Mouse (Mus musculus) ovary, postnatal 36 days (tissue): ENCODE data around the gene Enkd1.

Source experiments
- DNase-seq: peaks from one replicate; pipeline ENCODE4 v3.0.0; 2022; ENCODE audit warnings: low spot score, mixed read lengths

The Enkd1 gene

DNA sequence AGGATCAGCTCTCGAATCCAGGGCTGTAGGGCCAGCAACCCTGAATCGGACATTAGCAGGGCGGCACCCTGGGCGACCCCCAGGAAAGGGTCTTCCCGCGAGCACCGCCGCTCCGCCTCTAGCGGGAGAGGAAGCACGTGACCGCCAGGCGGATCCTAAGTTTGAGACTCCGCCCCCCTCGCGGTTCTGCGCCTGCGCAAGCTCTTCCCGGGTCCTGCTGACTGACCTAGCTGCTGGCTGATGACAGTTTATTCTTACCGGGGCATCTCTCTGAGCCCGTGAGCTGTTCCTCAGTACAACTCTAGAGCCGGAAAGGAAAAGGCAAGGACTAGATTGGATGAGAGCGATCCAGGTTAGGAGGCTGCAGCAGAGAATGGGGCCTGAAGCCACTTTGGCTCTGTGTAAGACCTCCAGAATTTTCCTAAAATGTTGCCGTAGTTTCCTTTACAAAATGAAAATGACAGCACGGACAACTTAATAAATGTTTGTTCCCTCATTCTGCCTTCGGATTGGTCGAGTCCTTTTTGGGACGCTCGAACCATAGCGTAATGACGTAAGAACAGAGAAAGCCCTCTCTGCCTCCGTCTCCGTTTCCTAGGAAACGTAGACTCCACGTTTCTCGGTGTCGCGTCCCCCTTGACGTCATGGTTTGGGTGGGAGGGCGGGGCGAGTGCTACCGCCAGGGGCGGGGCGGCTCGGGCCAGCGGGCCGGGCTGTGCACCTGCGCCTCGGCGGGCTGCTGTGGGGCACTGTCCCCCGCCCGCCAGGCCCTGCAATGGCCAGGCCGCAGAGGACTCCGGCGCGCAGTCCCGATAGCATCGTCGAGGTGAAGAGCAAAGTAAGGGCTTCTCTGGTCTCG is 6.8 kb downstream of the Enkd1 start, which contains the start of the genes Acd and Pard6a:
Gene Acd (minus strand): TSS at position 137 of the 859 bp plus-strand sequence.
Gene Pard6a (plus strand): TSS at position 183 of the 859 bp plus-strand sequence.
- DNase-seq = peak; percentile 96

DNA sequence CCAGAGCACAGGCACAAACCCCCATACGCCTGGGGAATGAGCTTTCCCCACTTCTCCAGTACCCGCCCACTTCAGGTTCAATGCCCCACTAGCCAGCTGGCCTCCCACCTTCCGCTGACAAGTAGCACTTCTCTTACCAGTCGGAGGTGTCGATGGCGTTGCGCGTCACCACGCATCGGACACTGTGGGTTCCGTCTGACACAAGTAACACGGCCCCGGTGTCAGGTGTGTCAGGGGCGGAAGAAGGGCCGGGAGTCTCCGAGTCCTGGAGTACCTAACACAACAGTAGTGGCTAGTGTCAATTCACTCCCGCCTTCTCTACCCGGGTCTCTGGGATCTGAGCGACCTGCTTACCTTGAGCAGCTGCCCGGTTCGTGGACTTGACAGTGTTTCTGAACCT is 7.4 kb downstream of the Enkd1 start:
- DNase-seq = no peak

DNA sequence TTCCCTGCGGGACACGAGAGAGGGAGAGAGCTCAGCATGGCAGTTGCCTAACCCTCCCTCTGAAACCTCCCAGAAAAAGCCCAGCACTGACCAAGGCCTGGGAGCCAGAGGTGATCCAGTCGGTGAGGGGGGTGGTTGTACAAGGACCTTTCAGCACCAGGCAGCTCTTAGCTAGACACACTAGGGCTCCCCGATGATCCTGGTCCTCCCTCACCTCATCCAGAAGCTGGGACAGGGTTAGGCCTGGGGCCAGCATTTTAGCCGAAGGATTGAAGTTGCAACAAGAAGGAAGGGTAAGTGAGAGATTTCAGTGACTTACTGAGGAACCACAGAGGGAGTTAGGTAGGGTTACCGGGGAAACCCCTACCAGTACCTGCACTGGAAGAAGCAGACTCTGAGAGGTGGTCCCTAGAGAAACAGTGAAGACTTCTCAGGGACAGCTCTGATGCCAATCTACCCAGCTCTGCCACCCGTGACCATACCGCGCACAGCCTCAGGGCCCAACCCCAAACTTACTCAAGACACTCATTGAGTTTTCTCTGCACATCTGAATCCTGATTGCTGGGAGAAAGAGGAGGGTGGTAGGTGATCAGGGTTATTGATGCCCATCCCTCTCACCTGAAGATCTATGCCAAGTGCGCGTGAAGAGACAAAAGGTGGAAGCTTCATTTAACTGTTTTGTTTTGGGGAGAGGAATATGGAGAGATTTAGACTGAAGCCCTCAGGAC is 8.4 kb downstream of the Enkd1 start:
- no peak for DNase-seq

- DNase-seq = no peak
These were observed 9.3 kb downstream of the Enkd1 start for GRCm38 (mm10) chr8:105698734-105699133.

GRCm38 (mm10) chr8:105697196-105697780 is 10.7 kb downstream of the Enkd1 start:
- no peak for DNase-seq

- no peak for DNase-seq
These were observed 12.8 kb downstream of the Enkd1 start for GRCm38 (mm10) chr8:105695080-105695780.

DNA sequence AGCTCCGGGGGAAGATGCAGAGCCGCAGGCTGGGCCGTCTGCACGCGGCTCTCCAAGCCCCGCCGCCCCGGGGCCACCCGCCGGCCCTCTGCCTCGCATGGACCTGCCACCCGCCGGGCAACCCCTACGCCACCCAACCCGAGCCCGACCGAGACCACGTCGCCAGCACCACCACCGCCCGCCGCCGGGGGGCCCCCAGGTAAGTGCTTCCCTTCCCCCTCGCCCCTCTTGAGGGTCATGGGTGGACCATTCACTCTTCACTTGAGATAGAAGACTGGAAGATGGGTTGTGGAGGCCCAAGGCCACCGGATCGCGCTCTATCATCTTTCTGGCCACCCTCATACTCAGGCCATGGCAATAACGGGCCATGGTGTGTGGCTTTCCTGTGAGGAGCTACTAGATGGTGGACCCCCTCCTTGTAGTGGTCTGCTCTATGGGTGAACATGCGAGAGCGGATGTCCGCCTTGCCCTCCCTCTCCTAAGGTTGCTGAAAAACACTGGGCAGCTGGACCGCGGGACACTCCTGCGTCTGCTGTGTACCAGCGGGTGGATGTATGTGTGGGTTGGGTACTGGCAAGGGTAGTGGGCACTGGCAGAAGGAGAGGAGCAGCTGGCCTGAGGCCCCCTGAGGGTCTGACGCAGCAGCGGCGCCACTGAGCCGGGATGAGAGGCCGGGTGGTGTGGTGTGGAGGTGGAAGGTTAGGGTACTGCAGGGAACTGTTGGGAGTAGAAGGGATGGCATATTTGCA is 13.8 kb downstream of the Enkd1 start:
- no peak for DNase-seq

DNA sequence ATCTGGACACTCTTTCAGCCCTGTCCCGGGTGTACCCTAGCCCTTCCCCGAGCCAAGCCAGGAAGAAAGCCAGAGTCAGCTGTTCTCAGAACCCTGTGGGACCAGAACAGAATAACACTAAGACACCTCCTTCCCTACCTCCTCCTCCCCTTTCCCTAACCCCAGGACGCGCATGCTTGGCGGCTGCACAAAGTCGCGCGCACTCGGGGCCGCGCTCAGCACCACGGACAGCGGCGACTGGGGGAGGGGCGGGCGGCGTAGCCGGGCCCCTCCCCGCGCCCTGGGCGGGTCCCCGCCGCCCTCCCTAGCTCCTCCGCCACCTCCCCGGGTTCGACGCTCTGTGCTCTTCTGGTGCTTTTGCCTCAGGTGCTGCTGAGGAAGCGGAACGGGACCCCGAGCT is 14.4 kb downstream of the Enkd1 start:
- peak; percentile 72 for DNase-seq

DNA sequence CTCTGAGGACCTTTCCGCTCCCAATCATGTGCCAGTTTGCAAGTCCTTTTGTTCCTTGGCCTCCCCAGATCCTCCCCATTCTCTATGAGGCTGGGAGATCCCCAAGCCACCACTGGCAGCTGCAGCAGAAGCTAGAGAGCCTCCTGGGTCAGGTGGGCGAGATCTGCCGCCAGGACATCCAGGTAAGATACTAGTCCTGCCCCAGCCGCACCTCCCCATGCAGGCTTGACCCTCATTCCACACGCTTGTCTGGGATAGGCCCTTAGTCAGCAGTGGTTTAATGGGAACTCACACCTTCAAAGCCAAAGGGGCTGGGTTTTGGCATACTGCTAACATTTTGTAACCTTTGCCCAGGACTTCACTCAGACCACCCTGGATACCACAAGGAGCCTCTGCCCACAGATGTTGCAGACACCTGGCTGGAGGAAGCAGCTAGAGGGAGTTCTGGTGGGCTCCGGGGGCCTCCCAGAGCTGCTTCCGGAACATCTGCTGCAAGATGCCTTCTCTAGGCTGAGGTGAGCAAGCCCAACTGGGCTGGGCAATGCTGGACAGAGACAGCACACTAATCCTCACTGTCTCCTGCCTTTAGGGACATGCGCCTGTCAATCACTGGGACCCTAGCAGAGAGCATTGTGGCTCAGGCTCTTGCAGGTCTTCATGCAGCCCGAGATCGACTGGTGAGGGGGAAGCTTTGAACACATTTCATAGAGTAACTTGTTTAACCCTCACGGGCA is 15.4 kb downstream of the Enkd1 start:
- no peak for DNase-seq

GRCm38 (mm10) chr8:105690978-105691377 is 17.0 kb downstream of the Enkd1 start:
- DNase-seq = no peak

- no peak for DNase-seq
These were observed 18.0 kb downstream of the Enkd1 start for GRCm38 (mm10) chr8:105689983-105690360.

DNA sequence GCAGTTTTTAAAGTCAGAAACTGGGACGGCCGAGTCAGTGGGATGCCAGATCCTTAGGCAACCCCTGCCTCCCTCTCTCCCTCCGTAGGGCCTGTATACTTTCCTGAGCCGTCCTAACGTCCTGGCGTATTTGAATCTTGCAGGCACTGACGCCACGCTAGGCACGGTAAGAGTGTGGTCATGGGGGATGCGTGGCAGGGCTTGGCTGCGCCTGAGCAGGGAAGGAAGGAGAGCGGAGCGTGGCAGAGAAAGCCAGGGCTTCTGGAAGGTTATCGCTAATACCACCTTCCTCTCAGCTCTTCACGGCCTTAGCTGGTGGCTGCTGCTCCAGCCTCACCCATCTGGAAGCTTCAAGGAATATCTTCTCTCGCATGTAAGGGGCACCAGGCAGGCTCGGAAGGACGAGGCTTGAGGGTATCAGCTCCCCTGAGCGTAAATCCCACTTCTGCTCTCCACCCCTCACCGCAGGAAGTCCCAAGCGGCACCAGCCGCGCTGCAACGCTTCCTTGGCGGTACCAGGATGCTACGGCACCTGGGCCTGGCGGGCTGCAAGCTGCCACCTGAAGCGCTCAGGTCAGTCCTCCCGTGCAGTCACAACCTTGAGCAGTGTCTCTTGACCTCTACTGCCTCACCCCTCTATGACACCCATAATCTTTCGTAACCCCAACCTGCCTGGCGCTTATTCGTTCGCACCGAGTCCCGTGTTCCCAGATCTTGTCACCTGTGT is 18.6 kb downstream of the Enkd1 start:
- no peak for DNase-seq

GRCm38 (mm10) chr8:105688242-105688752 is 19.7 kb downstream of the Enkd1 start:
- no peak for DNase-seq

DNA sequence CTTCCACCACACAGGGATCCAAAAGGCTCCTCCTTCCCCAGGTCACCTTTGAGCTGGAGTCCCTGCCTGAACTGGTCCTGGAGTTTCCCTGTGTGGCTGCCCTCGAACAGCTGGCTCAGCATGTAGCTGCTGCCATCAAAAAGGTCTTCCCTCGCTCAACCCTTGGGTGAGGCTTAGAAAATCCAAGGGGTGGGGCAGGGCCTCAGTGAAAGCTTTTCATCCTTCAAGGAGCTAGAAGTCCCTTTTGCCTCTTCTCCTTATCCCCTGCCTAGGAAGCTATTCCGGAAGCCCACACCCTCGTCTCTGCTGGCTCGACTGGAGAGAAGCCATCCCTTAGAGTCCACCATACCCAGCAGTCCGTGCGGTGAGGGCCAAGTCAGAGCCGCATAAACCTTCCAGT is 20.5 kb downstream of the Enkd1 start:
- no peak for DNase-seq

DNA sequence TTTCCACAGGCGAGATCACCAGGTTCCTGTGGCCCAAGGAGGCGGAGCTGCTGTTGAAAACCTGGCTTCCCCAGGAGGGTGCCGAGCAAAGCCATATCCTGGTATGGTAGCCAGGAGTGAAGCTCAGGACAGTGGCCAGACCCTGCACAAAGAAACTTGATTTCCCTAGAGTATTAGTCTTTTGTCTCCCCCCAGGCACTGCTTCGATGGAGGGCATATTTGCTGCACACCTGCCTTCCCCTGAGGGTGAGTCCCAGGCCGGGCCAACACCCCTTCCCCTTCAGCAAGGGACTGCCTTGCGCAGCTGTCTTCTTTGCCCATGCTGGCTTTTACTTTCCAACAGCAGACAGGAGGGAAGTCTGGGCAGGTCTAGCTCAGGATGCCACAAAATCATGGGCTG is 21.5 kb downstream of the Enkd1 start:
- DNase-seq = no peak

DNA sequence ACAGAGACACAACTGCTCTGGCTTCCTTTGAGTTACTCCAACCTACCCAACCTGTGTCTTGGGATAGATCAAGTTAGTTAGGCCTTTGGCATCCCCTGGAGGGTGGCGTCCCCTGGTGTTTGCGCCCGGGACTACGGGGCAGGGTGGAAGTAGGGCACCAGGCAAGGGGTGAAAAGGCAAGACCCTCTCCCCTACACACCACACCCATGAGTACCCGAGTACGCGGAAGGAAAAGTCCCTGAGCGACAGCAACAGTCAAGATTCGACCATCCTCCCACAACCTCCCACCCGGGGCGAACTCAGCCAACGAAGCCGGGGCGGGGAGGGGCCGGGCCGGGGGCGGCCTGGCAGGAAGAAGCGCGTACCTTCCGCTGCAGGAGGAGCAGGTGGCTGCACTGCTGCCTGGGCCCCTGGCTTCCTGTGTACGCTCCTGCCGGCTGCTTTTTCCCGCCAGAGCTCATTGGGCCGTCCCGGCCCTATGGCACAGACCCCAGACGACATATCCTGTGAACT is 22.2 kb downstream of the Enkd1 start, which contains the start of gene Carmil2:
Gene Carmil2 (plus strand): TSS at position 479 of the 513 bp plus-strand sequence.
- peak; percentile 58 for DNase-seq

- no peak for DNase-seq
These were observed 22.7 kb downstream of the Enkd1 start for GRCm38 (mm10) chr8:105685325-105685724.

DNA sequence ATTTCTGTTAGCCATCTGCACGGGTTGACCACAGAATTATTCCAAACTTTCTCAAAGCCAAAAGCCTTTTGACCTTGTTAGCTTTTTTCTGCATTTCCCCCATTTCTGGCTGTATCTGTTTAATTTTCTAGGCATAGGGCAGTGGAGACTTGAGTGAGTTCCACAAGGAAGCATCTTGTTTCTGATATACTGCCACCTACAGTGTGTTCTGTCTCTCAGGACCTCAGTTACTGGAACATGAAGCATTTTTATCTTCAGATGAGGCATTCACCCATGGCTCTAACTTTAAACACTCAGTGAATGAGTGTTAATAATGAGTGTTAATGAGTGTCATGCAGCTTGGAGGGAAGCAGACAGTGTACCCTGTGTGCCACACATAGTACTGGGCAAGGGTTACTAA is 30.1 kb downstream of the Enkd1 start:
- DNase-seq = no peak

DNA sequence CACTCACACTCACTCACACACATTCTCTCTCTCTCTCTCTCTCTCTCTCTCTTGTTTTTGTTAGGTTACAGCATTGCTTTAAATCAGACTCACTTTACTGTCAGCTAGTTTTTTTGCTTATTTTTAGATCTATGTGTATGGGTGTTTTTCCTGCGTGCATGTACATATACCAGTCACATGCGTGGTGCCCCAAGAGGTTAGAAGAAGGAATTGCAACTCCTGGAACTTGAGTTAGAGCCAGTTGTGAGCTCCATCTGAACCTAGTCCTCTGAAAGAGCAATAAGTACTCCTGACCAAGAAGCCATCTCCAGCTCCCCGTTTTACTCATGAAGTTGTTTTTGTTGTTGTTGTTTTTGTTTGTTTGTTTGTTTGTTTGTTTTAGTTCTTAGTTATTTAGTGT is 46.8 kb downstream of the Enkd1 start:
- no peak for DNase-seq

DNA sequence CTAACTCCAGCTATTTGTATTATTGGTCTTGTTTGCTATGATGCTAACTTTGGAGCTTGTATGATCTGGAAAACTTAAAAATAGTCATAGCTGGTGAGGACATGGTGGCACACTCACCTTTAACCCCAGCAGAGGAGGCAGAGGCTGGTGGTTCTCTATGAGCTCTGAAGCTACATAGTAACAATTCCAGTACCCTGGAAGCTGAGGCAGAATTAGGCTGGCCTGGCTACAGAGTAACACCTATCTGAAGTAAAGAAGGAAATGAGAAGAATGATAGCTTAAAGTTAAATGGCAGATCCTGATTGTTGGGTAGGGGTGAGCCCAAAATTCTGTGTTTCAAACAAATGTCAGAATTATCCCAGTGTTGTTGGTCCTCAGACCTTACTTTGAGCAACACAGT is 50.4 kb downstream of the Enkd1 start:
- no peak for DNase-seq
